Mouse (Mus musculus): Measurements from ENCODE around the gene Smndc1.
A peak's percentile ranks its signal among the peaks of the same experiment; 100 is the strongest.

Smndc1 gene

GRCm38 (mm10) chr19:53345766-53346165 lies 44.6 kb downstream of the Smndc1 start:
- no peak for DNase-seq (ENCODE audit: low spot score in 2 of 2)

GRCm38 (mm10) chr19:53344062-53344461 lies 46.3 kb downstream of the Smndc1 start:
- no peak for DNase-seq (ENCODE audit: low spot score in 2 of 2)

- no peak for DNase-seq (ENCODE audit: low spot score in 2 of 2)
These were observed 47.0 kb downstream of the Smndc1 start for GRCm38 (mm10) chr19:53343174-53343881.

GRCm38 (mm10) chr19:53340423-53340822 lies 50.0 kb downstream of the Smndc1 start:
- DNase-seq (ENCODE audit: low spot score in 2 of 2) = no peak

- DNase-seq (ENCODE audit: low spot score in 2 of 2) = no peak
These were observed 55.1 kb downstream of the Smndc1 start for GRCm38 (mm10) chr19:53335241-53335640.

DNA sequence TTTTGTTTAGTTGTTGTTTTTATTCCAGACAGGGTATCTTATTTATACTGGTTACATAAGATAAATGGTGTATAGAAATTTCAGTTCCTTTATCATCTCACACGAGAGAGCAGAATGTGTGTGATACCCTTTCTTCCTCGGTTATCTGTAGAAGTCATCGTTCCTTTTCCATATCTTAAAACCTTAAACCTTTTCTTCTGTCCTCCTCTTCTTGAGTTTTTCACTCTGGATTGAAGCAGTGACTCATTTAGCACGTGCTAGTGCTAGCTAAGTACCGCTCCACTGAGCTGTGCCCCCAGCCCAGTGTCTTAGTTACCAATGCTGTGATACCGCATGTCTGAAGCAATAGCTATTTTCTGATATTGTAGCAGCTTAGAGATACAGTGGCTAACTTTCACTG lies 56.6 kb downstream of the Smndc1 start:
- no peak for DNase-seq (ENCODE audit: low spot score in 2 of 2)

GRCm38 (mm10) chr19:53331882-53332500 lies 58.4 kb downstream of the Smndc1 start:
- no peak for DNase-seq (ENCODE audit: low spot score in 2 of 2)

GRCm38 (mm10) chr19:53329992-53330381 lies 60.4 kb downstream of the Smndc1 start:
- DNase-seq (ENCODE audit: low spot score in 2 of 2) = peak; percentile 35 to 51

Data from spleen, postnatal 14 days (tissue).